Mouse (Mus musculus): Measurements from ENCODE around the gene Tnfrsf1b.
"Not testable (repeated sequence)": the region's sequence is repeated elsewhere in the genome, so short reads cannot be mapped to it uniquely, and the experiment has no call there.

Gene Tnfrsf1b

GRCm38 (mm10) chr4:145192686-145193085, 54.0 kb downstream of the Tnfrsf1b start:
- no peak for DNase-seq (ENCODE audit: low spot score)

DNA sequence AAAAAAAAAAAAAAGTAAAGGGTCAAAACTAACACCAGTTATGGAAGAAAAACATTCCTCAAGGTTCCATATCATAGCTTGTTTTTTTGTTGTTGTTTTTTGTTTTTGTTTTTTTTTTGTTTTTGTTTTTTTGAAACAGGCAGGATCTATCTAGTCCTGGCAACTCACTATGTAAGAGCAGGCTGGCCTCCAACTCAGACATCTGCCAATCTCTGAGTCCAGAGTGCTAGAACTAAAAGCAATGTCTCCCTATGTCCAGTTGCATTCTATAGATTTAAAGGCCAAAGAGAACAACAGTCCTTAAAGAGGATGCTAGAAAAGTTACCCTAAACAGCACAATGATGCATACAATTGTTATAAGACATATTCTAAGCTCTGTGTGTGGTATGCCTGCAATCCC, 58.1 kb downstream of the Tnfrsf1b start:
- no peak for DNase-seq (ENCODE audit: low spot score)

DNA sequence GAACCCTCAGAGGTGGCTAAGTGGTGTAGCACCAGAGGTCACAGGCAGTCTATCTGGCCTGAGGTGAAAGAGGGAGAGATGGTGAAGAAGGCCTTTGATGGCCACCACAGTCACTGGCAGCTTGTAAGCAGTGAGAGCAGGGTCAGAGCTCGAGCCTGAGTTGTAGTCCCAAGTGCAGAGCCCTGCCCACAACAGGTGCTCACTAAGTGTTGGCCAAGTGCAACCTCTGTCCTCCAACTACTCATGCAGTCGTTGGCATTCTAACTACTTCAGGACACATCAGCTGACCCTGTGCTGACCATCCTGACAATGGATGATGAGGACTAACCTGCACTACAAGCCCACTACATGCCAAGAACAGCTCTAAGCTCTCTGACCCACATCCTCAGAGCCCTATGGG, 59.1 kb downstream of the Tnfrsf1b start:
- no peak for DNase-seq (ENCODE audit: low spot score)

- DNase-seq (ENCODE audit: low spot score), result no peak
Observed at GRCm38 (mm10) chr4:145178918-145179549, 67.6 kb downstream of the Tnfrsf1b start.

DNA sequence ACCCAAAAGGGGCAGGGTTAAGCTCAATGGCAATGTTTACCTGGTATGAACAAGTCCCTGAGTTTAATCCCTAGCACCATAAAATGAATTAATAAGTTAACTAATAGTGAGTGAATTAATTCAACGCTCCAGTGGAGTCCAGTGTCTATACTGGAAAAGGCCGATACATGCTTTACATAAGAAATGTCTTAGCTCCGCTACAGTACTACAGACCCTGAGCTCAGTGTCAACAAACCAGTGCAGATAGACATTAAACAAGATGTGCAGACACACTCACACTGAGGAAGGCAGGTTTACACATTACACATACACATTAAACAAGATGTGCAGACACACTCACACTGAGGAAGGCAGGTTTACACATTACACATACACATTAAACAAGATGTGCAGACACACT, 81.1 kb downstream of the Tnfrsf1b start:
- not testable (repeated sequence) for DNase-seq (ENCODE audit: low spot score)

DNA sequence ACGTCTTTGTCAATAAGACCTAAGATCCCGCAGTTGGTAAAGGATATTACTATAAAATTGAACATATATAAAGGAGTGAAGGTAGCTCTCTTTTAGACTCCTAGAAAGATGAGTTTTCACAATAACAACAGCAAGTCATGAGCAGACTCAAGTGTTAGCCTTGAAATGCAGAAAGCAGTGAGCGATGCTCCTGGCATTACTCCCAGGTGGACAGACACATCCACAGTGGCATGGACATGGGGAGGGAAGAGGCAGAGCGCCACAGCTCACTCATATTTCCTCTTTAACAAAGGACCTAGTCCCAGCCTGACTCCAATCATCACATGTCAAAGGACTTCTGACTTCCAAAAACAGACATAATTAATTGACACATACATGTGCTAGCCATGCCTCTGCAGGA, 82.6 kb downstream of the Tnfrsf1b start:
- no peak for DNase-seq (ENCODE audit: low spot score)
